Mouse (Mus musculus) cortical plate, adult 2 months (tissue): ENCODE results near the gene Phf3. TPM values are rescaled to one million over a fixed set of nuclear protein-coding genes. Genes with fewer than 3 reads are reported as not detected.
"Not testable (repeated sequence)": the region's sequence is repeated elsewhere in the genome, so short reads cannot be mapped to it uniquely, and the experiment has no call there.

Experiments used
- H3K27ac ChIP-seq: fragments of 200-500 bp; 2 replicates; pipeline ENCODE4 v1.5.1; 2012; ENCODE audit warnings: low read length, control low read depth, inconsistent platforms; ENCODE audit not compliant: insufficient read depth
- H3K4me1 ChIP-seq: fragments of 200-500 bp; 2 replicates; pipeline ENCODE4 v1.6.1; 2011; ENCODE audit warnings: low read length; ENCODE audit not compliant: control insufficient read depth, insufficient read depth
- H3K4me3 ChIP-seq: fragments of 200-500 bp; 2 replicates; pipeline ENCODE4 v1.5.1; 2011; ENCODE audit warnings: mild to moderate bottlenecking, low read length, control low read depth; ENCODE audit not compliant: insufficient read depth
- CTCF ChIP-seq: fragments of 200-500 bp; IDR thresholded peaks from 2 replicates; pipeline ENCODE4 v1.5.1; 2011; ENCODE audit warnings: mild to moderate bottlenecking, control low read depth, low read length; ENCODE audit not compliant: insufficient read depth; ENCODE audit errors: extremely low read depth
- POLR2A ChIP-seq: fragments of 200-500 bp; IDR thresholded peaks from 2 replicates; pipeline ENCODE4 v1.6.1; 2011; ENCODE audit warnings: mild to moderate bottlenecking, low read length, control low read depth; ENCODE audit not compliant: insufficient read depth; ENCODE audit errors: extremely low read depth
- polyA plus RNA-seq: library from polyadenylated mRNA; depleted of rRNA; stranded (reverse); fragments of >200 nt; gene quantifications from 2 replicates; pipeline ENCODE4 v1.2.3, GENCODE M21; 2012; rRNA removed

Phf3 gene
- polyA plus RNA-seq, 1 experiment: 44.8 TPM

DNA sequence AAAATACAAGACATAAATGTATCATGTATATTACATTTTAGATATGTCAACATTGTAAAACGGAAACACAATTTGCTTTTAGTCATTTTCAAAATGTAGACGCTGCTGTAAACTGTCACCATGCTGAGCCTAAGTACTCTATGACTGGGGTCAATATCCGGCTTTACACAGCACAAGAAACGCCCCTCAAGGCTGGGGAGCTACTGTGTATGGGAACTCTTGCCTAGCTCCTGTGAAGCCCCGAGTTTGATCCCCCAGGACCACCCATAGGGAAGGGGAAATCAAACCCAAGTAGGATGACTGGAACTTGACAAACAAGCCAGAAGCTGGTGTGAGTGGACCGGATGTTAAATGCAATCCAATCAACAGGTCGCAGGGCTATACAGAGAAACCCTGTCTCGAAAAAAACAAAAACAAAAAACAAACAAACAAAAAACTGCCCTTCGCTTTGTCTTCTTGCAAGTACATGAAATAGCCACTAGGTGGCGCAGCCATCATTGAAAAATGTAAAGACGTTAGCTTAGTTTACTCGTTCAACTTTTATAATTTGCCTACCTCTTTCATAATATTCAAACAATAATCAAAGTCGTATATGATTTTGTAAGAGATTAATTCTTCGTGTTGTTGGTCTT lies 95.2 kb downstream of the Phf3 start:
- peak; percentile 39; the same call in 1 of the 2 replicates for TF ChIP-seq CTCF
- no peak for TF ChIP-seq POLR2A
- Histone ChIP-seq H3K4me3 (no peak overlapping the region), H3K4me1 (no peaks in the 10 kb centered on the region; the same call in 1 of the 2 replicates), H3K27ac (no peak overlapping the region)

DNA sequence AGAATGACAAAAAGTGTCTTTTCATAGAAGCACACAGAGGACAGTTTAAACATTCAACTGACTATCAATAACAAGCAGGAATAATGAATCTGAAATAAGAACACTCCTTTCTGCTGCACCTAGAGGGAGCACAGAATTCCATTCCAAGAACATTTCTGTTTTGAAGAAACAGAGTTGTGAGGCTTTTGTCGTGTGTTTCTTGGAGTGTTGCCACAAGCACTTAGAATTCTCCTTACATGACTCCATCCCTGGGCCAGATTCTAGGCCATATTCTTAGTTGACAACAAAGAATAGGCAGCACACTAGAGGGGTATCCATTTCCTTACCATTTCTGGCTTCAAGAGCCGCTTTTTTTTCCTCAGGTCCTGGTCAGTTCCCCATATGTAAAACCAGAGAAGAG lies 97.5 kb downstream of the Phf3 start:
- H3K4me1 ChIP-seq: no peaks in the 10 kb centered on the region; the same call in 1 of the 2 replicates
- no peak for TF ChIP-seq CTCF
- TF ChIP-seq POLR2A: no peak
- no peak overlapping the region for H3K27ac ChIP-seq
- no peak overlapping the region for H3K4me3 ChIP-seq

DNA sequence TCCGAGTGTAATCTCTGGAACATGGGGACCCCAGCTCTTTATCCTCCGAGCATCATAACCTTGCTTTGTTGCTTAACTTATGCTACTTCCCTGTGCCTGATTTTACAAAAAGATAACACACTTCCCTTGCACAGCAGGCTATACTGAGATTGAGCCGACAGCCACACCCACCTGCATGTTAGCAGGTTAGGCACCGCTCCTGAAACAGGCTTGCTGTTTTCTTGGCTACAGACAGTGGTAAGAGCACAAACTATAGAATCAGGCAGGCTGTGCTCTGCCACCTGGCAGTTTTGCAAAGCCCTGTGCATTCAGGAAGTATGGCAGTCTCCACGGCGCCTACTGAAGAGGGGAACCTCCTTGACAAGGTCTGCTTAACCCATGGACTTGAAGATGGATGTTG lies 100.1 kb downstream of the Phf3 start:
- Histone ChIP-seq H3K4me3 (no peak overlapping the region), H3K27ac (no peak overlapping the region), H3K4me1 (no peaks in the 10 kb centered on the region; the same call in 1 of the 2 replicates)
- no peak for TF ChIP-seq CTCF
- no peak for TF ChIP-seq POLR2A

DNA sequence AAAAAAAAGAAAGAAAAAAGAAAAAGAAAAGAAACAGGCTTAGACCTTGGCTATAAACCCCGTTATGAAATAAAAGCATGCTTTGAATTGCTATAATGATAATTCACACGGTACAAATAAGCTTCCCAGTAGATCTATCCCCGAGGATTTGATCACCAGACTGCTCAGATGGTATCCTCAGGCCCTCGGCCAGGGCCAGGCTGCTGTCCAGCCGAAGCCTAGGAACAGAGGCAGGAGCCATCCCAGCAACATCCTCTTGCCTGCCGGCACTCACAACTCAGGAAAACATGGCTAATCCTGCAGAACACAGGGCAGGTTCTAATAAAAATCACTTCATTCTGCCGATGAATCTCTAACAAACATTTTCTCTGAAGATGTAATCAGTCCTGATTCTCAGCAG lies 100.9 kb downstream of the Phf3 start:
- TF ChIP-seq CTCF: no peak
- no peak for TF ChIP-seq POLR2A
- Histone ChIP-seq H3K4me1 (no peaks in the 10 kb centered on the region; the same call in 1 of the 2 replicates), H3K4me3 (no peak overlapping the region), H3K27ac (no peak overlapping the region)

DNA sequence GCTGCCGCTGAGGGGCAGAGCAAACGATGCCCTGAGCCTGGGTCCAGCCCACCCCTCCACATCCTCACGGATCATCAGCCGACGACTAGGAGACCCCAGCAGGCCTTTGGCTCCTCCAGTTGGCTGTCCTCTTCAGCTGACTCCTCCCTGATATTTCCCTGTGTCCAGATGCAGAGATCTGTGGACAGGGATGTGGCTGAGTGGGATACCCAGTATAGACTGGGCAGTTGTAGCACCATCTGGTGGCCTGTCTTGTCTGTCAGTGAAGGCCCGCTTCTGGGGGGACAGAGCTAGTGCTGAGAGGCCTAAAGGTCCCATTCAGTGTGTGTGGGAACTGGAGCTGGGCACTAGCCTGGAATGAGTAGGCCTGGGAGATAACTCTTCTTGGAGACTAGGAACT lies 101.9 kb downstream of the Phf3 start:
- Histone ChIP-seq H3K27ac (no peak overlapping the region), H3K4me1 (no peaks in the 10 kb centered on the region; the same call in 1 of the 2 replicates), H3K4me3 (no peak overlapping the region)
- peak; percentile 32; the same call in 1 of the 2 replicates for TF ChIP-seq CTCF
- TF ChIP-seq POLR2A: no peak

DNA sequence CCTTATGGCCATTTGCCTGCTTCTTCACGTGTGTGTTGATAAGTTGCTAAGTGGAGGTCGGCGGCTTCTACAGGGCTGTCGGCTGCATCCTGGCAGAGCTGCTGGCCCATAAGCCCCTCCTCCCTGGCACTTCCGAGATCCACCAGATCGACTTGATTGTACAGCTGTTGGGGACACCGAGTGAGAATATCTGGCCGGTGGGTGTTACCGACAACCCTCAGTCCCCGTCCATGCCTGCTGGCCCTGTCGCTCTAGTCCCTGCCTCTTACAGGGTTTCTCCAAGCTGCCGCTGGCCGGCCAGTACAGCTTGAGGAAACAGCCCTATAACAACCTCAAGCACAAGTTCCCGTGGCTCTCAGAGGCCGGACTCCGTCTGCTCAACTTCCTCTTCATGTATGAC lies 103.1 kb downstream of the Phf3 start:
- H3K4me1 ChIP-seq, H3K27ac ChIP-seq: not testable (repeated sequence)

GRCm38 (mm10) chr1:30756794-30757193 lies 116.9 kb downstream of the Phf3 start:
- no peak overlapping the region for H3K27ac ChIP-seq
- H3K4me1 ChIP-seq: peaks cover 2% of the 10 kb centered on the region; the same call in 1 of the 2 replicates
- no peak overlapping the region for H3K4me3 ChIP-seq
- no peak for TF ChIP-seq CTCF
- no peak for TF ChIP-seq POLR2A

More for the DNA sequence above, 103.1 kb downstream of the Phf3 start:
- not testable (repeated sequence) for H3K4me3 ChIP-seq

GRCm38 (mm10) chr1:30755453-30756224 lies 118.1 kb downstream of the Phf3 start:
- TF ChIP-seq POLR2A (no peak), CTCF (no peak)
- H3K27ac ChIP-seq: no peak overlapping the region; the same call in 1 of the 2 replicates
- peaks cover 5% of the 10 kb centered on the region; the same call in 1 of the 2 replicates for H3K4me1 ChIP-seq
- no peak overlapping the region for H3K4me3 ChIP-seq

Other genes starting within 250 kb of the Phf3 start
- not detected in 2 replicates for gene AC153137.1, start 104.0 kb upstream of the Phf3 start, polyA plus RNA-seq